Mouse (Mus musculus) splenic B cell, adult 2 months (primary cell): ENCODE data around the gene Mrpl4.
"Not testable (repeated sequence)": the region's sequence is repeated elsewhere in the genome, so short reads cannot be mapped to it uniquely, and the experiment has no call there.

Source experiments
- DNase-seq: peaks from one replicate; pipeline ENCODE4 v3.0.0-alpha.2; 2011; ENCODE audit warnings: low read depth, low spot score
- H3K27me3 ChIP-seq: 2 replicates; pipeline ENCODE4 v1.6.1; 2012; ENCODE audit warnings: mild to moderate bottlenecking, low read length, moderate library complexity, mixed read lengths; ENCODE audit not compliant: control insufficient read depth, poor library complexity, insufficient read depth, severe bottlenecking
- H3K36me3 ChIP-seq: 2 replicates; pipeline ENCODE4 v1.6.1; 2012; ENCODE audit warnings: mild to moderate bottlenecking, low read length, moderate library complexity, mixed read lengths; ENCODE audit not compliant: control insufficient read depth, poor library complexity, insufficient read depth, severe bottlenecking

Mrpl4 gene

GRCm38 (mm10) chr9:20976961-20977689 lies 25.4 kb upstream of the Mrpl4 start:
- H3K27me3 ChIP-seq = no peaks in the 10 kb centered on the region
- no peaks in the 10 kb centered on the region for H3K36me3 ChIP-seq
- DNase-seq = peak; percentile 84

- Histone ChIP-seq H3K27me3 (no peaks in the 10 kb centered on the region), H3K36me3 (no peaks in the 10 kb centered on the region)
- no peak for DNase-seq
Measured at GRCm38 (mm10) chr9:20978409-20979095, 24.0 kb upstream of the Mrpl4 start.

- no peak for DNase-seq
- Histone ChIP-seq H3K36me3 (no peaks in the 10 kb centered on the region), H3K27me3 (no peaks in the 10 kb centered on the region)
Measured at GRCm38 (mm10) chr9:20979181-20979580, 23.4 kb upstream of the Mrpl4 start.

GRCm38 (mm10) chr9:20979769-20980168 lies 22.8 kb upstream of the Mrpl4 start:
- Histone ChIP-seq H3K36me3 (no peaks in the 10 kb centered on the region), H3K27me3 (no peaks in the 10 kb centered on the region)
- DNase-seq = peak; percentile 11

- Histone ChIP-seq H3K36me3 (no peaks in the 10 kb centered on the region), H3K27me3 (no peaks in the 10 kb centered on the region)
Measured at GRCm38 (mm10) chr9:20982171-20982570, 20.4 kb upstream of the Mrpl4 start.

GRCm38 (mm10) chr9:20983169-20983568 lies 19.4 kb upstream of the Mrpl4 start:
- peak; percentile 23 for DNase-seq
- Histone ChIP-seq H3K36me3 (no peaks in the 10 kb centered on the region), H3K27me3 (no peaks in the 10 kb centered on the region)

More at GRCm38 (mm10) chr9:20982171-20982570, 20.4 kb upstream of the Mrpl4 start:
- DNase-seq = no peak

- Histone ChIP-seq H3K36me3 (no peaks in the 10 kb centered on the region), H3K27me3 (no peaks in the 10 kb centered on the region)
Measured at GRCm38 (mm10) chr9:20986952-20987686, 15.4 kb upstream of the Mrpl4 start.

GRCm38 (mm10) chr9:20987953-20988352 lies 14.6 kb upstream of the Mrpl4 start:
- Histone ChIP-seq H3K27me3 (no peaks in the 10 kb centered on the region), H3K36me3 (no peaks in the 10 kb centered on the region)
- DNase-seq = peak; percentile 52

More at GRCm38 (mm10) chr9:20986952-20987686, 15.4 kb upstream of the Mrpl4 start:
- DNase-seq = no peak

GRCm38 (mm10) chr9:20990861-20991260 lies 11.7 kb upstream of the Mrpl4 start:
- no peak for DNase-seq
- Histone ChIP-seq H3K27me3 (no peaks in the 10 kb centered on the region), H3K36me3 (no peaks in the 10 kb centered on the region)

GRCm38 (mm10) chr9:20991587-20991986 lies 11.0 kb upstream of the Mrpl4 start:
- Histone ChIP-seq H3K27me3 (no peaks in the 10 kb centered on the region), H3K36me3 (no peaks in the 10 kb centered on the region)
- no peak for DNase-seq

- H3K36me3 ChIP-seq = no peaks in the 10 kb centered on the region
- H3K27me3 ChIP-seq = no peaks in the 10 kb centered on the region
- DNase-seq = no peak
Measured at GRCm38 (mm10) chr9:20993165-20993898, 9.2 kb upstream of the Mrpl4 start.

GRCm38 (mm10) chr9:20995069-20995468 lies 7.5 kb upstream of the Mrpl4 start:
- Histone ChIP-seq H3K36me3 (no peaks in the 10 kb centered on the region), H3K27me3 (no peaks in the 10 kb centered on the region)
- no peak for DNase-seq

- Histone ChIP-seq H3K27me3 (no peaks in the 10 kb centered on the region), H3K36me3 (no peaks in the 10 kb centered on the region)
- no peak for DNase-seq
Measured at GRCm38 (mm10) chr9:20997065-20997464, 5.5 kb upstream of the Mrpl4 start.

- peak; percentile 35 for DNase-seq
- H3K27me3 ChIP-seq = not testable (repeated sequence)
Measured at GRCm38 (mm10) chr9:20998337-20998736, 4.2 kb upstream of the Mrpl4 start.

More at GRCm38 (mm10) chr9:20998337-20998736, 4.2 kb upstream of the Mrpl4 start:
- H3K36me3 ChIP-seq = not testable (repeated sequence)
